Mouse (Mus musculus): ENCODE data around the gene Vcp. TPM values are rescaled to one million over a fixed set of nuclear protein-coding genes. Genes with fewer than 3 reads are reported as not detected.
"Not testable (repeated sequence)": the region's sequence is repeated elsewhere in the genome, so short reads cannot be mapped to it uniquely, and the experiment has no call there.

Gene Vcp
- total and polyA plus RNA-seq, 3 experiments = 127 to 254 (median 238) TPM

DNA sequence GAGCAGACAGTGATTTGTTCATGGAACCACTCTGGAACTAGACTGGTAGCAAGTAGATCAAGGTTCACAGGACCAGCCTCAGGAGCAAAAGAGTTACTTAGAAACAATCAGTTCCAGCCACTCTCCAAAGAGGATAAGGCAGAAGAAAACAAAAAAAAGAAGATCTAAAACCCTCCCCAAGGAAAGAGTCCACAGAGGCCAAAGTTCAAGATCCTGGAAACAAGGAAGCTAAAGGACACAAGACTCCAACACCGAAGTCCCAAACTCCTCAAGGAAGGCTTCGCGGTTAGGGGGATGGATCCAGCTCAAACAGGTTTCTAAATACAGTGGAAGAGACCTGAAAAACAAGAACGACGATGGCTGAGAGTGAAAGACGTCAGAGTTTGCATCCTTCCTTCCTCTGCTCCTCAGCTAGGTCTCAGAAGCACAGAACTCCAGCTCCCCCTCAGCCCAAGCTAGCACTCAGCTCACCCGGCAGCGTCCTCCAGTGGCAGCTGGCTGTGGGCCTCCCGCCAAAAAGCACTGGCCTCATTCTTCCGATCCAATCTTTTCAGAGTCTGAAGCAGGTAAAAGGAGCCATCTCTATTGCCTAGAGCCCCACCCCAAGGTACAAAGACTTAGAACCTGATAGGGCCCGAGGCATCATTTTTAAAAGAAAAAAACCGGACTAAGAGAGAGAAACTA is 2.6 kb upstream of the Vcp start:
- Histone ChIP-seq H3K27me3 (ENCODE audit: control insufficient read depth, insufficient read depth, low read length) (no peaks in the 10 kb centered on the region), H3K4me3 (no peak overlapping the region), H3K9ac (ENCODE audit: low read depth, low read length) (no peak overlapping the region), H3K79me2 (replicated peaks; ENCODE audit: control insufficient read depth, insufficient read depth, low read length) (peaks cover 2% of the 10 kb centered on the region; the same call in 1 of the 2 replicates), H3K27ac (no peak overlapping the region), H3K36me3 (ENCODE audit: control insufficient read depth, insufficient read depth, low read length) (peaks cover 12% of the 10 kb centered on the region), H3K4me1 (ENCODE audit: control insufficient read depth, insufficient read depth, low read length) (peaks cover 5% of the 10 kb centered on the region)
- intact Hi-C loops (cut with DNase I) = no loop called here
- WGBS = 70% methylated on average over 12 of the region's 12 CpGs
- DNase-seq = no peak
- TF ChIP-seq CTCF (IDR thresholded peaks at IDR 0.05) = no peak
- TF ChIP-seq EP300 (IDR thresholded peaks at IDR 0.05; ENCODE audit: insufficient read depth, low read depth, low read length) = no peak
- TF ChIP-seq POLR2A (IDR thresholded peaks at IDR 0.05; ENCODE audit: insufficient read depth, low read depth, low read length) = no peak

DNA sequence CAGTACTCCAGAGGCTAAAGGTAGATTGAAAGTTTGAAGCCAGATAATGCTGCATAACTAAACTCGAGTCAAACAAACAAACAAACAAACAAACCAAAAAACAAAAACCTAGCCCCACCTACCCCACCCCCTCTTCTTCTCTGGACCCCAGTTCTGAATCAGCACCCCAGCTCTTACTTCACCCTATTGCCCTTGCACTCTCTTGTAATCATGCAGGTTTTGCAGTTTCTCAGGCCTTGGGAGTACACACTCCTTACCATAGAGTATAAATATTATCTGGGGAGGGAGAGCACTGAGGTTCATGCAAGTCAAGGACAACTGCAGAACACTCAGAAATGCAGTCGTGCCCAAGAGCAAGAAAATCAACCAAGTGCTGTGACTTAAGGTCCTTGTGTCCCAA is 965 bp upstream of the Vcp start:
- intact Hi-C loops (cut with DNase I) = no loop called here
- Histone ChIP-seq H3K4me3 (no peak overlapping the region), H3K79me2 (replicated peaks; ENCODE audit: control insufficient read depth, insufficient read depth, low read length) (peaks cover 3% of the 10 kb centered on the region; the same call in 1 of the 2 replicates), H3K9ac (ENCODE audit: low read depth, low read length) (no peak overlapping the region), H3K4me1 (ENCODE audit: control insufficient read depth, insufficient read depth, low read length) (peaks cover 8% of the 10 kb centered on the region), H3K27ac (no peak overlapping the region), H3K27me3 (ENCODE audit: control insufficient read depth, insufficient read depth, low read length) (no peaks in the 10 kb centered on the region), H3K36me3 (ENCODE audit: control insufficient read depth, insufficient read depth, low read length) (peaks cover 22% of the 10 kb centered on the region)
- no peak for DNase-seq
- TF ChIP-seq CTCF (IDR thresholded peaks at IDR 0.05) = no peak
- no peak for TF ChIP-seq EP300 (IDR thresholded peaks at IDR 0.05; ENCODE audit: insufficient read depth, low read depth, low read length)
- TF ChIP-seq POLR2A (IDR thresholded peaks at IDR 0.05; ENCODE audit: insufficient read depth, low read depth, low read length) = no peak
- WGBS = 92% methylated on average over 2 of the region's 2 CpGs

DNA sequence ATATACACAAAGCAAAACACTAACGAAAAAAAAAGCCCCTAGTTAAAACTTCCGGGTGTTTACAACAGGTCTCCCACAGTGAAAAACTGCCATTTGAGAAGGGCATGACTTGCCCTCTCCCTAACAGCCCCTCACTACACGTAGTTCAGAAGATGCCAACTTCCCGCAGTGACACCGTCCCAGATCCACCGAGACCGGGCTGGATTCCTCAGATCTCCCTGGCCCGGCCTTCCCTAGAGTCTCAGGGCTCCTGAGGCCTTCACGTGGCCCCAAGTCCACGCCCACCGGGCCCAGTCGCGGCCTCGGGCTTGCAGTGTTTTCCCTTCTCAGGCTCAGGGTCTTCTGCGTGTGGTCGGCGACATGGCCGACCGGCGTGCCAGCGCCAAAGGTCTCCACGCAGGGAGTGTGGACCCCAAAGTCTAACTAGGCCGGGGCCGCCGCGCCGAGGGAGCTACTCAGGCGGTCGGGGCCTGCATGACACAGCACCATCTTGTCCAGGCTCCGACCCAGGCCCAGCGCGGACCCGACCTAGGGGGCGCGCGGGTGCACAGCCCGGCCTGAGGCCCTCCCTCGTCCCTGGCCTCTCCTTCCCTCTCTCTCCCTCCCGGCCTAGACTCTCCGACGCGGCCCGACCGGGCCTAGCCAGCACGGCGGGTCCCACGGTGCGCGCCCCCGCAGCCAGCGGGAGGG is 711 bp downstream of the Vcp start:
- Histone ChIP-seq H3K4me1 (ENCODE audit: control insufficient read depth, insufficient read depth, low read length) (peaks cover 8% of the 10 kb centered on the region), H3K27ac (peak overlapping the region; percentile 98), H3K36me3 (ENCODE audit: control insufficient read depth, insufficient read depth, low read length) (peaks cover 30% of the 10 kb centered on the region), H3K27me3 (ENCODE audit: control insufficient read depth, insufficient read depth, low read length) (no peaks in the 10 kb centered on the region), H3K9ac (ENCODE audit: low read depth, low read length) (peak overlapping the region; percentile 99), H3K79me2 (replicated peaks; ENCODE audit: control insufficient read depth, insufficient read depth, low read length) (peaks cover 3% of the 10 kb centered on the region; the same call in 1 of the 2 replicates), H3K4me3 (peak overlapping the region; percentile 81)
- under 1% methylated on average over 51 of the region's 51 CpGs for WGBS
- TF ChIP-seq POLR2A (IDR thresholded peaks at IDR 0.05; ENCODE audit: insufficient read depth, low read depth, low read length) (peak; percentile 34; the same call in 1 of the 2 replicates), EP300 (IDR thresholded peaks at IDR 0.05; ENCODE audit: insufficient read depth, low read depth, low read length) (0 out of 2 replicates have a peak, but pooled peaks have one; percentile 22), CTCF (IDR thresholded peaks at IDR 0.05) (peak; percentile 52)
- intact Hi-C loops (cut with DNase I) = no loop called here
- DNase-seq = peak; percentile 82 to 85

DNA sequence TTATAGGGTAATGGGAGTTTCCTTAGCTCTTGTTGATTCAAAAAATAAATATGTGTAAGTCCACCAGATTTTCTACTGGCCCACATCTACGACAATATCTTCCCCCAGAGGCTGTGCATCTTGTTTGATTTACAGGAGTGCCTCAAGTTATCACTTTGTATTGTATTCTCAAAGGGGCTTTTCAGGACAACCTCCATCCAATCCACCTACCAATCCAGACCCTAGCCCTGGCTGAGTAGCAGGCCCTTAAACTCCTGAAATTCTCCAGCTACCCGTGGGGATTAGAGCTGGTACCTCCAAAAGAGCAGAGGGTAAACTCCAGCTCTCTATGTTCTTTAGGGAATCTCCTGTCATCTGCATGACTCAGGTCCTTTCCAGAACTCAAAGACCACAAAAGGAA is 2.3 kb downstream of the Vcp start:
- Histone ChIP-seq H3K4me3 (peak overlapping the region; percentile 21), H3K27ac (peak overlapping the region; percentile 39), H3K27me3 (ENCODE audit: control insufficient read depth, insufficient read depth, low read length) (no peaks in the 10 kb centered on the region), H3K79me2 (replicated peaks; ENCODE audit: control insufficient read depth, insufficient read depth, low read length) (peaks cover 3% of the 10 kb centered on the region; the same call in 1 of the 2 replicates), H3K36me3 (ENCODE audit: control insufficient read depth, insufficient read depth, low read length) (peaks cover 35% of the 10 kb centered on the region), H3K9ac (ENCODE audit: low read depth, low read length) (peak overlapping the region; percentile 25; the same call in 1 of the 2 replicates), H3K4me1 (ENCODE audit: control insufficient read depth, insufficient read depth, low read length) (peaks cover 8% of the 10 kb centered on the region)
- TF ChIP-seq POLR2A (IDR thresholded peaks at IDR 0.05; ENCODE audit: insufficient read depth, low read depth, low read length) (no peak), CTCF (IDR thresholded peaks at IDR 0.05) (no peak), EP300 (IDR thresholded peaks at IDR 0.05; ENCODE audit: insufficient read depth, low read depth, low read length) (no peak)
- DNase-seq = no peak
- intact Hi-C loops (cut with DNase I) = no loop called here
- WGBS = 17% methylated on average over 2 of the region's 2 CpGs

DNA sequence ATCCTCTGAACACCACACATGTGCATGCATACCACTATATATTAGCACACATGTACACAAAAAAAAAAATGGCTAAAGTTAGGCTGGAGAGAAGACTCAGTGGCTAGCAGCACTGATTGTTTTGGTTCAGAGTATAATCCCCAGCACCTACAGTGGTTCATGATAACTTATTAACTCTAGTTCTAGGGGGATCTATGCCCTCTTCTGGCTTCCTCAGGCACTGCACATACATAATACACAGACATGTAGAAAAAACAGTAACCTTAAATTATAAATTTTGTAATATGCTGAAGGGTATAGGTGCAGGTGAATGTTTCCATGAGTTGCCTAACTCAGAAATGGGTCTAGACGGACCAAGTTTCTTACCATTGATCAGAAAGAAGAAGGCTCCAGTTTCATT is 12.0 kb downstream of the Vcp start:
- WGBS = 78% methylated on average over 1 of the region's 1 CpGs
- H3K4me3 ChIP-seq = no peak overlapping the region

DNA sequence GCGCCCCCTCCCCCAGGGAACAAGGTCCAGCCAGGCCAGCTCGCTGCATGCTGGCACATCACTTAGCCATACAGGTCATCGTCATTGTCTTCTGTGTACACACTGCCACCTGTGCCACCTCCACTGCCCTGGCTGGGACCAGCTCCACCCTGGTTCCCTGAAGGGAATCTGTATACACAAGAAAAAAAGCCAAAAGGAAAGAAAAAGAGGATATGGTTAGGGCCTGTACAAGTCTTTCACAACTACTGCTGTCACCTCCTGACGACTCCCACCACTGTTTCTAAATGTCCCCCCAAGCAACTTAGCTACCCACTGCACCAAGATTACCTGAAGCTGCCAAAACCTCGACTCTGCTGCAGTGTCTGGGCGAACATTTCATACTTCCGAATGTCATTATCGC is 19.8 kb downstream of the Vcp start:
- H3K36me3 ChIP-seq (ENCODE audit: control insufficient read depth, insufficient read depth, low read length); H3K27me3 ChIP-seq (ENCODE audit: control insufficient read depth, insufficient read depth, low read length); intact Hi-C loops (cut with DNase I); H3K4me3 ChIP-seq; DNase-seq; H3K27ac ChIP-seq; H3K4me1 ChIP-seq (ENCODE audit: control insufficient read depth, insufficient read depth, low read length); H3K79me2 ChIP-seq (replicated peaks; ENCODE audit: control insufficient read depth, insufficient read depth, low read length); H3K9ac ChIP-seq (ENCODE audit: low read depth, low read length): not testable (repeated sequence)
- 82% methylated on average over 8 of the region's 8 CpGs for WGBS

More for the DNA sequence above, 12.0 kb downstream of the Vcp start:
- H3K36me3 ChIP-seq (ENCODE audit: control insufficient read depth, insufficient read depth, low read length) = peaks cover 17% of the 10 kb centered on the region
- H3K27ac ChIP-seq = no peak overlapping the region
- TF ChIP-seq EP300 (IDR thresholded peaks at IDR 0.05; ENCODE audit: insufficient read depth, low read depth, low read length) (no peak), CTCF (IDR thresholded peaks at IDR 0.05) (peak; percentile 43)
- H3K79me2 ChIP-seq (replicated peaks; ENCODE audit: control insufficient read depth, insufficient read depth, low read length) = no peaks in the 10 kb centered on the region
- H3K9ac ChIP-seq (ENCODE audit: low read depth, low read length) = no peak overlapping the region
- no peaks in the 10 kb centered on the region for H3K4me1 ChIP-seq (ENCODE audit: control insufficient read depth, insufficient read depth, low read length)
- H3K27me3 ChIP-seq (ENCODE audit: control insufficient read depth, insufficient read depth, low read length) = no peaks in the 10 kb centered on the region
- intact Hi-C loops (cut with DNase I) = no loop called here
- no peak for DNase-seq

Measured in heart, adult 2 months (tissue).